Mouse (Mus musculus) cerebellum, adult (tissue): ENCODE measurements at regions not wholly inside any gene's neighbourhood (a gene's known extent, or its start where the extent isn't known, plus 50 kb on each side); places are given as distances from the start of the nearest gene placed in this dataset.

ENCODE experiments used
- ATAC-seq: cut with Nextera tagmentation; 2 replicates; pipeline ENCODE4 v1.9.2; 2017; ENCODE audit warnings: mild to moderate bottlenecking, moderate library complexity, mixed read lengths; ENCODE audit not compliant: insufficient number of reproducible peaks, low FRiP score, low TSS enrichment

DNA sequence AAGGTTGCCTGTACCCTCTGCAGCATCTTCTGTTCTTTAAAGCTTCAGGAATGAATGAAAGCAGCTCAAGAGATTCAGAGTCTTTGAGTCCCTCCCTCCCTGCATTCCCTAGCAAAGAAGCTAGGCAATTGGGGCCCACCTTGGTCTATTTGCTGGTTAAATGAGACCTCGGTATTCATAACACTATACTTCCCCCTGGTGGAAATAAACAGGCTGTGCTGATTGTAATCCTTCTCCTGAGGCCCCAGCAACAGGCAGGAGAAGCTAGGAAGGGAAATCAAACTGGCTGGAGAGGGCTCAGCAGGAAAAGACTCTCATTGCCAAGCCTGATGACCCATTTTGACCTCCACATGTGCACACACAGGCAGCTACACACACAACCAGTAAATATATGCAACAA is 137.1 kb downstream of the Sh3bp4 start:
- no peak for ATAC-seq

DNA sequence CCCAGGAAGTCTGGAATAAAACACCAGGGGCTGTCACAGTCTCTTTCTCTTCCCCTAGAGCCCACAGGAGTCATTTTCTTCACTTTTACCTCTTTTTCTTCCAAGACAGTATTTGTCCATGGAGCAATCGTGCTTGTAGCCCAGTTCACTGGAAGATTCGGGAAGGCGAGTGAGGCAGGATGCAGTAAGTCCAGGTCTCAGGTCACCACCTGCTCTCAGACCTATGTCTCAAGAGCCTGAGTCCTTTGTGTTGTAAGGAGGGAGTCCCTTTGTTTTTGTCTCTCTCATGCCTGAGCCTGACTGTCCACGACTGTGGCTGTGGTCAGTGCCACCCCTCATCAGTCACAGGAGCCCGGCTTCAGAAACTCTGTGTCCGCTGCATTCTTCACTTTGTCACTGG is 140.9 kb downstream of the Sh3bp4 start:
- ATAC-seq, result no peak

DNA sequence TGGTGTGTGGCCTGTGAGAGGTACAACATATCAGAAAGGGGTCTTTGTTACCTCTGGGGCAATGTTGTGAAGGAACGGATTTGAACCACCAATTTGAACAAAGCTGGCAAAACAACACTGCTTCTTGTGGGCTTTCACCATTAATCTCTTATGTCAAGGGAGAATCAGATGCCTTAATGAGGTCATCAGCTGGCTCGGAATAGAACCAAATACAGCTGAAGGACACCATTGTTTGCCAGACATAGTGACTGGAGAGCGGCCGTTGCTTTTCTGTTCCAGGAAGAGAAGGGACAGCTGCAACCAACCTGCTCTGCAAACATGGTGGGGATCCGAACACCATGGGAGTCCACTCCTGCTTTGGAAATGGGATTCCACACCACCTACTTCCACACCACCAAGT is 158.2 kb downstream of the Sh3bp4 start:
- no peak for ATAC-seq

DNA sequence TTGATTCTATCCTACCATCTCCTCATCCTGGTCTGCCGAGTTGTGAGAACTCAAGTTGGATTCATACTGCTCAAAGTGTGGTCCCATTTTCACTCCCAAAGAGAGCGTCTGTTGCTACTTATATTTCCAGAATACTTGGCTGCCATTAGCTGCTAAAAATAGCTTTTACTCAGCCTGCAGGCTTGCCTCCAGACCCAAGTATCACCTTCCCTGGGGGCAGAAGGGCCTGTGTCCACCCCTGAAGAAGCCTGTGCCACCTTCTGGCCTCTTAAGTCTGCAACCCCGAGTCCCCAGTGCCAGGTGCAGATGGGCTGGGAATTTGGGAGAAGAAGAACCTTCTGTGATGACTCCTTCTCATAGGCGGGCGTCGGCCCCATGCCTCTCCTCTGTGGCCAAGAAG is 161.5 kb downstream of the Sh3bp4 start:
- ATAC-seq, result no peak

DNA sequence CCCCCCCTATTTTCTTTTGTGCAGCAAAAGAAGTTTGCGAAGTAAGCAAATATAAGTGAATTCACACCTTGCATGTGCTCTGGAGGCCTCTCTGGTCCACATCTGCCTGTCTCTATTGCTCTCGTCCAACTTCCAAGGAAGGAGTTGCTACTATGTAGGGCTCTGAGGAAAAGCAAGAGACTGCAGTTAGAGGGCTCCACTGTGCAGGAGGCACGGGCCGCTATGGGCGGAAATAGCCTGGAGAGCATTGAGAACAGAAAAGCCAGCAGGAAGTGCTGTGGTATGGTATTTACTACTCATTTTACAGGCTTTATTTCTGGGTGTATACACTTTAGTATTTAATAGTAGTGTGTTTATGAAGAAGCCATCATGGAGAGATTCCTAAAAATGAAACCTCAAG is 162.2 kb downstream of the Sh3bp4 start:
- no peak for ATAC-seq

DNA sequence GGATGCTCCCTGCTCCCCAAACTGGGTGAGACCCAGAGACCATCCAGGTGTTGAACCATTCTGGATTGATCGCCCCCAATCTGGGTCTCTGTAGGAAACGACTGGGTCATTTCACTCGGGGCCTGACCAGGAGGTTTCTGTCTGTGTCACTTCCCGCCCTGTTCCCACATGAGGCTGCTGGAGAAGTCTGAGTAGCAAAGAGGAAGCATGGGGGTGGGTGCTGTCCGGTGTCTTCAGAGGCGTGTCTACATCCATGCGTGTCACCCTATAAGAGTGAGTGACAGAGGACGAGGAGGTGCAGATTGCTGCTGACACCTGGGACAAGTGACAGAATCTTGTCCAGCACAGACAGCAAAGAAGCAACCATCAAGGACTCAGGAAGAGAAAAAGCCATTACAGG is 164.7 kb downstream of the Sh3bp4 start:
- peak; percentile 28; the same call in 1 of the 2 replicates for ATAC-seq

DNA sequence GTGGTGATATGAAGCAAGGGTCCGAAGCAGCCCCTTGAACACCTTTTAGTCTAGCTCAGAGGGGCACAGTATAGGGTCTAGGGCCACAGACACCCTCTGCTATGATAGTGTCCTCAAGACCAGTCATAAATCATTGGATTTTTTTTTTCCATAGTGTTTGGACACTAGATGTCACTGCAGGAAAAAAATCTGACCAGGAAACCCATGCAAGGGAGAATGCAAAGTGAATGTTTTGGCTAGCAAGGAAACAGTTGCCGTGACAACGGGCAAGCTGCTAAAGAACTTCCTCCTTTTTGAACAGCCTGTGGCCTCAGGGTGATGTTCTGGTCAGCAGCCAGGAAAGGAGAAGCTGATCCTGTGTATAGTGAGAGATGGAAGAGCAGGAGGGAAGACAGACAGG is 165.1 kb downstream of the Sh3bp4 start:
- peak; percentile 87 for ATAC-seq

DNA sequence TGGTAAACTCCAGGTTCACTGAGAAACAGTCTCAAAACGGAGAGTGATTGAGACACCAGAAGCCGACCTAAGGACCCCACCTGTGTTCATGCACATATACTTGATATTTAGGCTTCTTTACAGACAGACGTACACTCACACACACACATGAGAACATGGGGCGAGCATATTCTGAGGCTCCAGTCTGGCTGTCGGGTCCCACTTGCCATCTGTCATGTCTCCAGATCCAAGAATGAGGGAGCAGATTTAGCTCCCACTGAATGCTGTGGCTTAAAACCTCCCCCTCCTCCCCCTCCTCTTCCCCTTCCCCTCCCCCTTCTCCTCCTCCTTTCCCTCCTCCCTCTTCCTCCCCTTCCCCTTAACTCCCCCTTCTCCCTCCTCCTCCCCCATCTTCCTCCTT is 167.5 kb downstream of the Sh3bp4 start:
- ATAC-seq, result no peak

DNA sequence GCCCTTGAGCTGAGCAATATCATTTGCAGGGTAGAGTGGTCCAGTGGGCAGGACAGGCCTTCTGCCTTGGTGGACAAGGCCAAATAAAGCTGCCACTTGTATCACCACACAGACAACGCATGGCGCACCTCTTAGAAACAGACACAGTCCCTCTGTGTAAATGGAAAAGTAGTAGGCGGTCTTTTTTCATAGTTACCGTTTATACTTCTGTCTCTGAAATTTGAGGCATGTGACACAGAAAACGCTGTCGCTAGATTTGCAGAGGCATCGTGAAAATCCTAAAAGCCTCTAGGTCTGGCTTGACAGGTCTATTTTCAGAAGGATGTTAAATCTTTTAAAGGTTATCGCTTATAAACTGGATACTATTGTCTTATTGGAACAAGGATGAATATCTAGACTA is 174.4 kb downstream of the Sh3bp4 start:
- no peak for ATAC-seq

DNA sequence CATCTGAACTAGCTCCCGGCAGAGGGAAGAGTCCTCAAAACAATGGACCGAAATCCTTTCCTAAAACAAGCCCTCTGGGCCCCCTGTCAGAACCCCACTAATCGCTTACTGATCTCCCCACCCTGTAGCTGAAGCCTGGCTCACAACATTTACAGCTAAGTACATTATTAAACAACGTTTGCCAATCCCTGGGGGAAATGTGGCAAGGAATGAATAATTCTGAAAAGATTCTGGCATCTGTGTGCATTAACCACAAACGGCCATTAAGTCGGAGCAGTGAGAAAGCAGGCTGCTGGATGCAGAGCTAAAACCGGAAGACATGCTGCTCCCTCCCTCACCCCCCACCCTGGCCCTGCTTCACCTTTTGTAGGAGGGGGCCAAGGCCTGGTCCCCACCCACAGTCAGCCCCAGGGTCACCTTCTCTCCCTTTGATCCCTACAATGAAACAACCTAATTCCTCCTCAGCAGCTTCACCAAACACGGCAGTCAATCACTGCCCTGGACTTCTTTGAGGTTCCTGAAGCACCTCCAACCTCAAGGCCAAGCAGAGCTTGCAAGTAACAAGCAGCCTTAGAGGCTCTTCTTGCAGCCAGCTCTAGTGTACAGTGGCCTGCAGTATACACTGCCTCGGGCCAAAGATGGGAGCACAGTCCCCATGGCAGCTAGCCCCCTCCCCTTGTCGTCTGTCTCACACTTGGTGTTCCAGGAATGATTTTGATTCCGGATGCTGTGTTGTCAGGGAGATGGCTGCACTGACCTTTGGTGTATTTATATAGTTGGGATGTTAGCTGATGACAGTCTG is 175.2 kb downstream of the Sh3bp4 start:
- no peak for ATAC-seq

DNA sequence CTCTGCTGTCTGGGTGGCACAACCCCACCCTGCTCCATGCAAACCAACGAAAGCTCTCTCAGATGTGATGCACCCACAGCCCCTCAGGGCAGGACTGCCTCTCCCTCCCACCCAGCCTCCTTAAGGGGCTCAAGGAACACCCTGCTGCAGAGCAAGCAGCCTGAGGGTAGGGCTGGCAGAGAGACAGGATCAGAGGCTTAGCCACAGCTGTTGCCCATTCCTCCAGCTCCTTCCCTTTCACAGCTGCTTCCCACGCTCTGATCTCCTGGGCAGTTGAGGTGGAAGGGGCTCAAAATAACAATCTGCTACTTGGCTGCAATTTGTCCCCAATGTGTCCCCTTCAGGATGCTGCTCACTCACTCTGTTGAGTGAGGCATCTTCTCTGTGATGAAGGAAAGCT is 181.5 kb downstream of the Sh3bp4 start:
- ATAC-seq, result no peak

DNA sequence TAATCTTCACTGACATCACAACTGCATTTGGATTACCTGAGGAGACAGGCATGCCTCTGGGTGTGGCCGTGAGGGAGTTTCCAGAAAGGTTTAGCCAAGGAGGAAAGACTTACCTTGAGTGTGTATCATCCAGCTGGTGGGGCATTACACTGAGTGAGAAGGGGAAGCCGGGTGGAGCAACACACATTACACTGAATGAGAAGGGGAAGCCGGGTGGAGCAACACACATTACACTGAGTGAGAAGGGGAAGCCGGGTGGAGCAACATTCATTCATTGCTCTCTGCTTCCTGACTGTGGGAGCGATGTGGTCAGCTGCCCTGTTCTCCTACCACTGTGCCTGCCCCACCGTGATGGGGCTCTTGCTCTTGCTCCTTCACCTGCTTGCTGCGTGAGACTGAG is 182.3 kb downstream of the Sh3bp4 start:
- ATAC-seq, result no peak

DNA sequence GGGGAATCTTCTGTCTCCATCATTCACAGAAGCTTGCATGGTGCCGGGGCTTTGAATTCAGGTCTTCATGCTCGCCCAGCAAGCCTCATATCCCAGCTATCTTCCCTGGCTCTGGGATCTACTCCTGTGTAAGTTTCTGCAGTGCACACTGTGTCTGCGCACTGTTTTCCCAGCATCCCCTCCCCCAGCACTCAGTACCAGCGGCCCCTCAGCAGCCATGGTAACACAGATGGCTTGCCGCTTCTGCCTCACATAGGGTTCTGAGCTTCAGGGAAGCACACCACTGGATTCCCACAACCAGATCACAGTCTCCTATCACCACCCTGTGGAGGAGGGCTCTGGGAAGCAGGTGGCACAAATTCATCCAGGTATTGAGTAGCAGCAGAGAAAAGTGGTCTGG is 187.7 kb downstream of the Sh3bp4 start:
- ATAC-seq, result no peak

DNA sequence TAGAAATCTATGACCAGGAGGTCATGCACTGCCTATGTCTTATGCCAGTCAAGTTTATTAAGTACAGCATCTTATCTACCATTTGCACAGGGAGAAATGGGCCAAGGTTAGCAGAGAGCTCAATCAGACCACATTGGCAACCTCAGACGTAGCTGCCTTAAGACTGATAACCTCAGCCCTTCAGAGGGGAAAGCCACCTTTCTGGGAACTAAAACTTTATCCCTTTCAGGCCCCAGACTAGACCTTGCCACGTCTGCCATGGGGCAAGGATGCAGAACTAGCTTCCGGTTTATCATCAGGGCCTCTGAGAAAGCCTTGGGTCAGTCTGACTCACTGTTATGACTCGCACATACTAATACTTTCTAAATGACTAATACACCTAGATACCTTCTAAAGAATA is 188.8 kb upstream of the Agap1 start:
- ATAC-seq, result no peak

DNA sequence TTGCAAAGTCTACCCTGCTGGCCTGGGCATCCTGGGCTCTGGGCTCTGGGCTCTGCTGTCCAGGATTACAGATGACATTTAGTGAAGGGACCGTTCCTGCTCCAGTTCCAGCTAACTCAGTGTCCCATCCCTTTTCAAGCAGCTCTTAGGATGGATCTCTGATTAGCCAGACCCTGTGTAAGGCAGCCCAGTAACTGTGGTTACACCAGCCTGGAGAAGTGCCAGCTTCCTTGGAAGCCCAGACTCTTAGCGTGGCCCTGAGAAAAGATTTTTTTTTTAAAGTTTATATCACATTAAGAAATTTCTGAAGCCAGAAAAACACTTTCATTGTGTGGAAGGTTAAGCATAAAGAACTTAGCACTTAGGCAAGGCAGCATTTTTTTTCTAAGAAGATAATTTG is 185.8 kb upstream of the Agap1 start:
- ATAC-seq, result no peak

DNA sequence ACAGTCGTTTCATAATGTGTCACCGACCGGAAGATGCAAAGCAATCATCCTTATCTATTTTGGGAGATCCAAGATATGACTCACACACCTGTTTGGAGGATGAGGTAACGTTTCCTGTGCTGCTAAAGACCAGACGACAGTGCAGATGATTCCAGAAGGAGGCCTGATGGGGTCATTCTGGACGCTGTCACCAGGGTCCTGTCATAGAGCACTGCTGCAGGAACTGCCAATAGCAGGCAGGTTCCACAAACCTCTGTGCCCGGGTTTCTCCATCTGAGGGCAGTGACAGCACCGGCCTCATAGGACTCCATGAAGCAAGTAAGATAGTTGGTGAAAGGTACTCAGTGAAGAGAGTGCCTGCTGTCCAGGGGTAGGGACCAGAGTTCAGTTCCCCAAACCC is 182.9 kb upstream of the Agap1 start:
- ATAC-seq, result no peak

DNA sequence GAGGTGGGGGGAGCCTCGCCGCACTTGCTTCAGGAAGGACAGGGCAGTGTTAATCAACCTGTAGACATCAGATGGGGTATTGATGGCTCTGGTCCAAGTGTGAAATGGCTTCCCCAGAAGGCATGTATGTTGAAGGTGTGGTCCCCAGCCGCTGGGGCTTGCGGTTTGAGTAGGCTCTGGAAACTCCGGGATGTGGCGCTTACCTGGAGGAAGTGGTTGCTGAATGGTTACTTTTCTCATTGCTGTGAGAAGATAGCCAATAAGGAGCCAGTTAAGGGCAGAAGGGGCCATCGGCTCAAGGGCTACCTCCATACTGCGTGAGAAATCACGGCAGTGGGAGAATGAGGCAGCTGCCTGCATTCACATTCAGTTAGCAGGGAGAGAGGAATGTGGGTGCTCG is 181.6 kb upstream of the Agap1 start:
- no peak for ATAC-seq

DNA sequence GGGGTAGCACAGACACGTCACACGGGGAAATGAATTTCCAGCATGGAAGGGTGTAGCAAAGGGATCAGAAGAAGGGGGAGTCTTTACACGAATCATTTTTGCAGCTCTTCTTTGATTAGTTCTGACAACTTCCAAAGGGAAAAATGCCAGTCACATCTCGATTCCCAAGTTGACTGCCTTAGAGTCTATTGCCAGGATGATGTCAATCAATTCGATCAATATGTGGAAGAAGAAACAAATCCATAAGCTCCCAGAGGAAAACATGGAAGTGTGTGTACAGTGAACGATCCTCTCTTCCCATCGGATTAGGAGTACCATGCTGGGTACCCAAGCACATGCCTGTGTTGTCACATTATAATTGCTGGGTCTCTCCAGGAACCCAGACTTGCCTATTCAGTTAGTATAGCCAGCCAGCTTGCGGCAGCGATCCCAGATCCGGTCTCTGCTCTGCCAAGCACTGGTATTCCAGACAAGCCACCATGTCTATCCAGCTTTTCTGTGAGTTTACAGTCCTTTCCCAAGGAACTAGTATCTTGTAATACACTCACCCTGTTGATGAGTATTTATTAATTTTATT is 180.7 kb upstream of the Agap1 start:
- ATAC-seq, result no peak

DNA sequence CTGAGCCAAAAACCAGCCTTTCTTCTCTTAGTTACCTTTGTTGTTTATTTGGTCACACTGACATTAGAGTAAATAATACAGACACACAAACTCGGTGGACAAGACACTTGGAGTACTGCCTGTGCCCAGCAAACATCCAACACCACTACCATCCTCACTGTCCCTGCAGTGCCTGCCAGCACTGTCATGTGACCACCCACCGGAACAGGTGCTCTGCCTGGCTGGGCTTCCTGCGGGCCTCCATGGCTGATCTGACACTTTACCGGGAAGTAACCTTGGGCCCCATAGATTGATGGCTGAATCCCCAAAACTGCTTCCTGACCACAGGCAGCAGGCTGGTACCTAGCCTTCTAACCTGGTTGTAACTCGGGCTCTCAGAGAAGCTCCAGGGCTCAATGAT is 175.2 kb upstream of the Agap1 start:
- ATAC-seq, result no peak

DNA sequence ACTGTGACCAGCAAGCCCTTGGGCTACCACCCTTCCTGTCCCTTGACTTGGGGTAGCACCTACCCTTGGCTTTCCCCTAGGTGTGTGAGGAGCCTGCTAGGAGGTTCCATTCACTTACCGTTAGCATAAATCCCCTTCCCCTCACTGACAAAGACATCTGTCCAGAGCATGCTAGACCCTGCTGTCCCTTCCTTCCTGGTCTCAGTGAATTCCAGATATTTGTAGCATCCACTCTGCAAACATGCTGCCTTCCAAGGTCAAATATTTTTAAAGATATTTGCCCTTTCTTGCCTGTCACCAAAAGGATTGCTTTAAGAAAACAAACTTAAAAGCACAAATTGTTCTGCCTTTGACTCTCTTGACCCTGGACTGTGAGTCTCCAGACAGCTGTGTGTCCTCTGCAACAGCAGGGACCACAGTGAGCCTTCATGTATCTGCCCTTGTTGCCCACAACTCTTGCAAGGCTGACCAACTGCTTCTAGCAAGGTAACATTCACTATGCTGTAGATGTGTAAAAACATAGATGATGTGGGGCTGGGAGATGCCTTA is 173.4 kb upstream of the Agap1 start:
- ATAC-seq, result no peak

DNA sequence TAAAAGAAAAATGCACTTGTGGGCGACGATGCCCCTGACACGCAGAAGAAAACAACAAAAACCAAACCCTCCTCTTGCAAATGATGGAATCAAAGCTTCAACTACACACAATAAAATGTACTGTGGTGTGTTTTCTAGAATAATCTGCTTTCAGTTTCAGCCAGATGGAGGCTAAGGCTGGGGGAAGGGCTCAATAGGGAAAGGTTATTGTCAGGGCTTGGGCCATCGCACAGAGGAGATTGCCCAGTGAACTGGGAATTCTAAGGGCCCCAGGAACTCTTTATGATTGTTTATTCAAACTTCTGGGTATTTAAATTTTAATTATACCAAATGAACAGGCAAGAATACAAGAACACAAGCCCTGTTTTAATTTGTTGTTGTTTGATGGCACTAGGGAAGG is 169.6 kb upstream of the Agap1 start:
- ATAC-seq, result no peak

DNA sequence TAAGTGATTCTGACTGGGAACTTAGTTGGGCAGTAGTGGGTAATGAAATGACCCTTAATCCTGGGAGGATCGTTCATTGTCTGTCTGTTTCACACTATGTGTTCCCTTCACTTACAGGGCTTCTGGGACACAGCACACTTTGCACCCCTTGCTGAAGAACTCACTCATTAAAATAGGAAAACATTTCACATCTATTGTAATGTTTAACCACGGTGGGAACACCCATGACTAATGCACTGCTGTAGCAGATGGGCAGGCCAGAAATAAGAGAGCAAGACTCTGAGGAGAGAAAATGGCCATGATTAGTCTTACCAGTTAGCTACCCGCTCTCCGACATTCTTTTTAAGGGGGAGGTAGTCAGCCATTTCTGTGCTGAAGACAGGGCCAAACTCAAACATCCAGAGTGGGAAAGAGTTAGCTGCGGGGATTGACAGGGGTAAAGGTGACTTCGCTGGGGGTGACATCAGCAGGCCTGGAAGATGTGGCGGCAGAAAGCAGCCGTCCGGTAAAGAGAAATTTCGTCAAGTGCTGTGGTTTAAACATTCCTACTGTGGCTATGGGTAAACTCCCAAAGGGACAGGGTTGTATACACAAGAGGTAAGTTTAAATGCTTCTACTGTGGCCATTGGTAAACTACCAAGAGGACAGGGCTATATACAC is 167.3 kb upstream of the Agap1 start:
- ATAC-seq, result no peak
